Mouse (Mus musculus) kidney, postnatal 0 days (tissue): Measurements from ENCODE around the gene Pml. TPM values are rescaled to one million over a fixed set of nuclear protein-coding genes. Genes with fewer than 3 reads are reported as not detected.

Source experiments
- ATAC-seq: fragments of 200-750 bp; cut with Nextera tagmentation; replicated peaks from 2 replicates; pipeline ENCODE4 v1.8.0; 2017; ENCODE audit warnings: low read depth, moderate number of reproducible peaks, moderate TSS enrichment, moderate library complexity; ENCODE audit not compliant: low FRiP score
- DNase-seq: peaks from one replicate; pipeline ENCODE4 v3.0.0-alpha.2; 2016; ENCODE audit warnings: low spot score
- H3K27ac ChIP-seq: fragments of 300-500 bp; sonication (generic); 2 replicates; pipeline ENCODE4 v1.5.1; 2014; ENCODE audit warnings: mild to moderate bottlenecking
- H3K27me3 ChIP-seq: fragments of 300-500 bp; sonication (generic); 2 replicates; pipeline ENCODE4 v1.6.1; 2014; ENCODE audit warnings: low read length, mixed read lengths; ENCODE audit not compliant: insufficient read depth
- H3K36me3 ChIP-seq: fragments of 300-500 bp; sonication (generic); 2 replicates; pipeline ENCODE4 v1.6.1; 2014; ENCODE audit warnings: low read length, mixed read lengths; ENCODE audit not compliant: insufficient read depth
- H3K4me1 ChIP-seq: fragments of 300-500 bp; sonication (generic); replicated peaks from 2 replicates; pipeline ENCODE4 v1.6.1; 2014; ENCODE audit warnings: antibody characterized with exemption, low read length, mixed read lengths; ENCODE audit not compliant: insufficient read depth
- H3K4me2 ChIP-seq: fragments of 300-500 bp; sonication (generic); 2 replicates; pipeline ENCODE4 v1.6.1; 2014; ENCODE audit warnings: mild to moderate bottlenecking, low read length, moderate library complexity, mixed read lengths
- H3K4me3 ChIP-seq: fragments of 300-500 bp; sonication (generic); replicated peaks from 2 replicates; pipeline ENCODE4 v1.5.1; 2014; ENCODE audit warnings: low read depth, low read length
- H3K9ac ChIP-seq: fragments of 300-500 bp; sonication (generic); 2 replicates; pipeline ENCODE4 v1.6.1; 2014; ENCODE audit warnings: low read depth, low read length
- H3K9me3 ChIP-seq: fragments of 300-500 bp; sonication (generic); replicated peaks from 2 replicates; pipeline ENCODE4 v1.6.1; 2016; ENCODE audit warnings: low read length, inconsistent platforms, mixed read lengths
- CTCF ChIP-seq: IDR thresholded peaks from 2 replicates; pipeline ENCODE4 v1.5.1; 2016; ENCODE audit warnings: antibody characterized with exemption, low read depth, mild to moderate bottlenecking, moderate library complexity
- WGBS: fragments of 180-500 bp; shearing (Covaris S2); extraction: QIAGEN DNeasy Blood & Tissue Kit; methylation state at CpG from one replicate; pipeline ENCODE4 v1.1.7; 2014; 5-methylcytosine and 5-hydroxymethylcytosine counted together
- polyA plus RNA-seq: library from polyadenylated mRNA; unstranded; fragments of >200 nt; fragmentation: Nextera tagmentation; extraction: Ambion mirVana; gene quantifications from 2 replicates; pipeline ENCODE4 v1.2.1, GENCODE M21; 2015

Pml gene
- polyA plus RNA-seq, 1 experiment from 2014 or later, result 14.3 TPM

DNA sequence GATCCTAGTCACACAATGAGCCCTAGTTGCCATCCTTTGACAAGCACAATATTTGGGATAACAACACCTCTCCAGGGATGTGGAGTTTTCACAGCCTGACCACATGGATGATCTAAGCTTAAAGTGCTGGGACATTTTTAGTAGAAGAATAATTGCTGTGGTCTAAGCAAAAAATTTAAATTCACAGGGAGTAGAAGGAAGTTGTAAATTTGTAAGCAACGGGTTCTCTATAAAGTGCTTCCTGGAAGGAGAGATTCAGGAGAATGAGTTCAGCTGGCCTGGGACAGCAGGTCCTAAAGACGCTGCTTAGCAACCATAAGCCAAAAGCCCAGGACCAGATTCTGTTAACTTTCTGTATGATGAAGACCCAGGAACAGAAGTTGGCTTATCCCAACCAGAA is 40.3 kb upstream of the Pml start:
- Histone ChIP-seq H3K36me3 (no peaks in the 10 kb centered on the region), H3K4me2 (no peak overlapping the region), H3K9me3 (no peaks in the 10 kb centered on the region), H3K27ac (peak overlapping the region; percentile 80), H3K4me1 (0 out of 2 replicates have a peak, but pooled peaks cover 1% of the 10 kb centered on the region), H3K9ac (no peak overlapping the region), H3K4me3 (no peak overlapping the region), H3K27me3 (no peaks in the 10 kb centered on the region)
- no peak for TF ChIP-seq CTCF
- 37% methylated on average over 2 of the region's 2 CpGs for WGBS
- DNase-seq, result peak; percentile 92
- ATAC-seq, result no peak

DNA sequence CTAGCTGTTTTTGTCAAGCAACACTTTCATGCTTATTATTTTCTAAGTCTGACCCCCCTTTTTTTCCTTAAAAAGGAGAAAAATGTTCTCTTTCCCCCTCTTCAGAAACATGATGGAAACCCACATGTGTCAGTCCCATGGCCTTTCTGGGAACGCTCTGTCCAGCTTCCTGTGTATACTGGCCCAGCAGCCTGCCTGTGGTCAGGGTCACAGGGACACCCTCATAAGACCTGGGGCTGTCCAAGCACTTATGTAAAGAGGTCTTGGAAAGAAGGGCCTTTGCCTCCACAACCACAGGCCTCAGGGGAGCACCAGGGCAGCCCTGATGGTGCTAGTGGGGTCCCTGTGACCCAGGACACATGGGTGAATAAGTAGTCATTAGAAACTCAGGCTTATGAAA is 39.5 kb upstream of the Pml start:
- H3K36me3 ChIP-seq, result no peaks in the 10 kb centered on the region
- H3K4me1 ChIP-seq, result no peaks in the 10 kb centered on the region
- H3K9me3 ChIP-seq, result no peaks in the 10 kb centered on the region
- TF ChIP-seq CTCF, result no peak
- ATAC-seq (peak; percentile 37; the same call in 1 of the 2 replicates), DNase-seq (peak; percentile 72)
- 53% methylated on average over 1 of the region's 1 CpGs for WGBS
- peak overlapping the region; percentile 80 for H3K27ac ChIP-seq
- no peaks in the 10 kb centered on the region for H3K27me3 ChIP-seq
- no peak overlapping the region for H3K4me2 ChIP-seq
- no peak overlapping the region for H3K4me3 ChIP-seq
- H3K9ac ChIP-seq, result no peak overlapping the region

DNA sequence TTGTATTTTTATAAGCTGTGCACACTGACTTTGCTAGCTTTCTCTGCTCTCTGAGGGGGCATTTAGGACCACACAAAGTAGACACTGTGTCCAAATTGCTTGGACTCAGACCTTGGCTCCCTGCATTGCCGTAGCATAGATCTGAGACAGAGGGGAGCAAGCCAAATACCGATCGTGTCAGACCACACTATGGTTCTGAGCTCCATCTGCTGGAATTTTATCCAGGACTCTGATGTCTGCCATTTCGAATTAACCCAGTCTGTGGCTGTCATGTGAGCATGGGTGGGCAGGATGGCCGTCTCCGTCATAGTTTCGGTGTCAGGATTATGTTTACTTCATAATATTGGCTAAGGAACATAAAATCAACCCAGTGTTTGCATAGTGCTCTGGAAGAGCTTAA is 33.8 kb upstream of the Pml start:
- Histone ChIP-seq H3K9me3 (no peaks in the 10 kb centered on the region), H3K4me2 (no peak overlapping the region), H3K27ac (no peak overlapping the region), H3K36me3 (no peaks in the 10 kb centered on the region), H3K9ac (no peak overlapping the region), H3K4me1 (no peaks in the 10 kb centered on the region), H3K27me3 (no peaks in the 10 kb centered on the region), H3K4me3 (no peak overlapping the region)
- WGBS, result 58% methylated on average over 7 of the region's 7 CpGs
- TF ChIP-seq CTCF, result 0 out of 2 replicates have a peak, but pooled peaks have one; percentile 2
- ATAC-seq, result no peak
- no peak for DNase-seq

DNA sequence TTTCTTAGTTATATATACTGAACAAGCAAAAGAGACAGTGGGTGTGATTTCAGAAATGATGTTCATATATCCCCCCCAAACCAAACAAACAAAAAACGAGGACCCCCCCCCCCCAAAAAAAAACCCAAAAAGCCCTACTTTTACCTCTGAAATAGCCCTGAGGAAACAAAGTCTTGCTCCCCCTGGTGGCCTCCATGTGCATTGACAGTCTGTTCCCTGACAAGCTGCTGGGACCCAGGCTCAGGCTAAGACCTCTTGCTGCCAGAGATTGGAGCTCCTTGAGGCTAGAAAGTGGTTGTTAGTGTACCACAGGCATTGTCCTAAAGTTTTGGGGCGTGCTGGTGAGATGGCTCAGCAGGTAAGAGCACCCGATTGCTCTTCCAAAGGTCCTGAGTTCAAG is 32.0 kb upstream of the Pml start:
- Histone ChIP-seq H3K27me3 (no peaks in the 10 kb centered on the region), H3K9ac (no peak overlapping the region), H3K27ac (no peak overlapping the region), H3K36me3 (no peaks in the 10 kb centered on the region), H3K9me3 (no peaks in the 10 kb centered on the region), H3K4me2 (no peak overlapping the region), H3K4me1 (no peaks in the 10 kb centered on the region), H3K4me3 (no peak overlapping the region)
- DNase-seq (no peak), ATAC-seq (no peak)
- peak; percentile 75 for TF ChIP-seq CTCF
- 61% methylated on average over 3 of the region's 3 CpGs for WGBS

DNA sequence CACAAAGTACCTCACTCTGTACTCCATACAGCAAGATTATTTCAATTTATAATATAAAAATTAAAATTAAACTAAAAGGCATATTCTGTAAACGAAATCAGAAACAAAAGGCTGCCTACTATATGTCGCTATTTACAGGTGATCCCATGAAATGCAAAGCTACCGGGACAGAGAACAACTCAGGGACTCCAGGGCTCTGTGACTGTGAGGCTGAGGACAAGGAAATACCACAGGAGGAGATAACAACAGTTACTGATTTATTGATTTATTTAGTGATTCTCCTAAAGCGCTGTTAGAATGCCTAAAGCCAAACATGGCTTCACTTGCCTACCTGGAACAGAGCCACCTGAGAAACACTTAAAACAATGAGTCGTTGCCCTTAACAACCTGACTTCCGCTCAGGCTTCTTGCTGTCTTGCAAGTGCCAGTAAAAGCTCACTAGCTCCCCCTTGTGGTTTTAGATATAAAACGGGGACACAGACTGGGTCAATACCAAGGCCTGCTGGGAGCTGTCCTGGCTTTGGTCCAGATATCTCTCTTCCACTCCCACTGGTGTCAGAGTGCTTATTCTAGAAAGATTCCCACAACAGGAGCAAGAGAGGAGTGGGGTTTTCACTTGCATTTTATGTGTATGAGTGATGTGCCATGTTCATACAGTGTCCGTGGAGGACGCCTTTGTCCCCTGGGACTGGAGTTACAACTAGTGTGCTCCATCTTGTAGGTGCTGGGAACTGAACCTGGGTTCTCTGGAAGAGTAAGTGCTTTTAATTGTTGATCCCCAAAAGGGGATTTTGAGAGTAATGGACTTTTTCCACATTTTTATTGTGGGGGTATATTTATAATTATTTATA is 30.9 kb upstream of the Pml start:
- DNase-seq, result peak; percentile 95
- TF ChIP-seq CTCF, result peak; percentile 95
- Histone ChIP-seq H3K9ac (no peak overlapping the region), H3K4me3 (no peak overlapping the region), H3K27ac (no peak overlapping the region), H3K4me2 (no peak overlapping the region), H3K27me3 (no peaks in the 10 kb centered on the region), H3K9me3 (no peaks in the 10 kb centered on the region), H3K36me3 (no peaks in the 10 kb centered on the region), H3K4me1 (peaks cover 8% of the 10 kb centered on the region)
- WGBS, result 34% methylated on average over 9 of the region's 9 CpGs
- peak; percentile 72; the same call in 1 of the 2 replicates for ATAC-seq

DNA sequence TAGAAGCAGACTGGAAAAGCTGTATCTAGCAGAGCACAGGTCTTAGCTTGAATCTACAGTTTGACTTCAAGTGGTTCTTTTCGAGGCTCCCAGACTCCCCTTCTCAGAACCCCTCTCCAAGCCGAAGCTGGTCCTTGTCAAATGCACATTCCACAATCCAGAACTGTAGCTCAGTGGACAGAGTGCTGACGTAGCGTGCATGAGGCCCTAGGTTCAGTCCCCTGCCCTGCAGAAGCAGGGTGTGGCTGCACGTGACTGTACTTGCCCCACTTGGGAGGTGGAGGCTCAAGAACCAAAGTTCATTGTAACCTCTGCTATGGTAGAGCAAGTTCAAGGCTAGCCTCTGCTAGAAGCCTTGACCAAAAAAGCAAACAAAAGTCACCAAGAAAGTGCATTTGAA is 30.2 kb upstream of the Pml start:
- H3K4me2 ChIP-seq, result no peak overlapping the region
- no peak overlapping the region for H3K9ac ChIP-seq
- no peak for DNase-seq
- no peaks in the 10 kb centered on the region for H3K36me3 ChIP-seq
- H3K27me3 ChIP-seq, result no peaks in the 10 kb centered on the region
- no peak overlapping the region for H3K27ac ChIP-seq
- 64% methylated on average over 5 of the region's 5 CpGs for WGBS
- no peak for ATAC-seq
- H3K4me1 ChIP-seq, result peaks cover 14% of the 10 kb centered on the region
- no peak for TF ChIP-seq CTCF
- no peak overlapping the region for H3K4me3 ChIP-seq
- no peaks in the 10 kb centered on the region for H3K9me3 ChIP-seq
